Mouse (Mus musculus) neural tube, embryonic 15.5 days (tissue): Measurements from ENCODE around the gene Kif13a. TPM values are rescaled to one million over a fixed set of nuclear protein-coding genes. Genes with fewer than 3 reads are reported as not detected.

Experiments used
- ATAC-seq: fragments of 200-750 bp; cut with Nextera tagmentation; 2 replicates; pipeline ENCODE4 v1.8.0; 2017; ENCODE audit warnings: mild to moderate bottlenecking, moderate TSS enrichment, moderate library complexity; ENCODE audit not compliant: low FRiP score
- H3K27ac ChIP-seq: fragments of 300-500 bp; sonication (generic); replicated peaks from 2 replicates; pipeline ENCODE4 v1.5.1; 2015; ENCODE audit warnings: mild to moderate bottlenecking, inconsistent platforms
- H3K27me3 ChIP-seq: fragments of 300-500 bp; sonication (generic); replicated peaks from 2 replicates; pipeline ENCODE4 v1.6.1; 2015; ENCODE audit warnings: inconsistent platforms
- H3K36me3 ChIP-seq: fragments of 300-500 bp; sonication (generic); 2 replicates; pipeline ENCODE4 v1.6.1; 2015; ENCODE audit warnings: inconsistent platforms
- H3K4me1 ChIP-seq: fragments of 300-500 bp; sonication (generic); 2 replicates; pipeline ENCODE4 v1.6.1; 2015; ENCODE audit warnings: inconsistent platforms
- H3K4me2 ChIP-seq: fragments of 300-500 bp; sonication (generic); 2 replicates; pipeline ENCODE4 v1.6.1; 2015; ENCODE audit warnings: inconsistent platforms, mild to moderate bottlenecking, moderate library complexity
- H3K4me3 ChIP-seq: fragments of 300-500 bp; sonication (generic); replicated peaks from 2 replicates; pipeline ENCODE4 v1.5.1; 2015; ENCODE audit warnings: mild to moderate bottlenecking, inconsistent platforms
- H3K9ac ChIP-seq: fragments of 300-500 bp; sonication (generic); replicated peaks from 2 replicates; pipeline ENCODE4 v1.6.1; 2015; ENCODE audit warnings: mild to moderate bottlenecking, inconsistent platforms
- H3K9me3 ChIP-seq: fragments of 300-500 bp; sonication (generic); replicated peaks from 2 replicates; pipeline ENCODE4 v1.6.1; 2016; ENCODE audit warnings: inconsistent platforms
- WGBS: fragments of 180-500 bp; shearing (Covaris S2); methylation state at CpG from one replicate; pipeline ENCODE4 v1.1.7; 2015; ENCODE audit warnings: mixed read lengths; 5-methylcytosine and 5-hydroxymethylcytosine counted together
- polyA plus RNA-seq: library from polyadenylated mRNA; unstranded; fragments of >200 nt; fragmentation: Nextera tagmentation; extraction: Ambion mirVana; gene quantifications from 2 replicates; pipeline ENCODE4 v1.2.1, GENCODE M21; 2015

Gene Kif13a
- polyA plus RNA-seq, 1 experiment from 2014 or later: 10.2 TPM

DNA sequence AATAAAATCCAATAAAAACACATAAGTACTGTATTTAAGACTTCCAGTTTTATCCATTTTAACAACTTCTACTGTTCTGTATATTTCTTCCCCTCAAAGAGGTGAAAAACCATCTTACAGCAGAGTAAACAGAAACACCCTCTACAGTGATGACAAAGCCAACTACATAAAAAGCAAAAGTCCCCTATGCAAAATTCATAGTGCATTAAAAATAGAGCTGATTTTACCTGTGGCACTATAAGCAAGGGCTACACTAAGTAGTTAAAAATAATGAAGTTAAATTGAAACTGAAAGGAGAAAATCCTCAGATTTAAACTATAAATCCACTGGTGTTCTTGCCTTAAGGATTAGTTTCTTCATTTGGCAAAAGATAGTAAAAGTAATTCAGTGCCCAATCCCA lies 208.7 kb downstream of the Kif13a start:
- Histone ChIP-seq H3K9me3 (no peaks in the 10 kb centered on the region), H3K9ac (no peak overlapping the region), H3K4me3 (no peak overlapping the region), H3K27ac (no peak overlapping the region), H3K4me1 (peaks cover 19% of the 10 kb centered on the region), H3K27me3 (no peaks in the 10 kb centered on the region), H3K36me3 (0 out of 2 replicates have a peak, but pooled peaks cover 4% of the 10 kb centered on the region), H3K4me2 (no peak overlapping the region)
- no peak for ATAC-seq

DNA sequence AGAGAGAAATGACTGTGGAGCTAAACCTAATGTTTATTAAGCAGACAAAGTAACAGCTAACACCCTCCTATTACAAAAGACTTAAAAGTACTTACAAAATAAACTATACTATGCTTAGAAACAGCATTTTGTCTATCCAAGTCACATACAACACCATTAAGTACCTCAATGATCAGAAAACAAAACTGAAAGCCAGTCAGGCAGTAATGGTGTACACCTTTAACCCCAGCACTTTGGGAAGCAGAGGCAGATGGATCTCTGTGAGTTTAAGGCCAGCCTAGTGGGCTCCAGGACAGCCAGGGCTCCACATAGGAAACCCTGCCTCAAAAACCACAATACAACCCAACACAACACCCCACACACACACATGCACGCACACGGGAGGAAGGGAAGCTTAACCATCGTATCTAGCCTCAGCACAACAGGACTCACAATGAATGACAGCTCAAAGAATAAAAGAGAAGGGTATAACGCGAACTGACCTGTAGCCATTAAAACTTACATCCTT lies 210.7 kb downstream of the Kif13a start:
- no peak overlapping the region for H3K4me3 ChIP-seq
- ATAC-seq: no peak
- no peak overlapping the region for H3K27ac ChIP-seq
- H3K4me2 ChIP-seq: no peak overlapping the region
- no peak overlapping the region for H3K9ac ChIP-seq
- 81% methylated on average over 5 of the region's 5 CpGs for WGBS
- H3K36me3 ChIP-seq: 0 out of 2 replicates have a peak, but pooled peaks cover 5% of the 10 kb centered on the region
- H3K9me3 ChIP-seq: no peaks in the 10 kb centered on the region
- peaks cover 4% of the 10 kb centered on the region; the same call in 1 of the 2 replicates for H3K4me1 ChIP-seq
- no peaks in the 10 kb centered on the region for H3K27me3 ChIP-seq

DNA sequence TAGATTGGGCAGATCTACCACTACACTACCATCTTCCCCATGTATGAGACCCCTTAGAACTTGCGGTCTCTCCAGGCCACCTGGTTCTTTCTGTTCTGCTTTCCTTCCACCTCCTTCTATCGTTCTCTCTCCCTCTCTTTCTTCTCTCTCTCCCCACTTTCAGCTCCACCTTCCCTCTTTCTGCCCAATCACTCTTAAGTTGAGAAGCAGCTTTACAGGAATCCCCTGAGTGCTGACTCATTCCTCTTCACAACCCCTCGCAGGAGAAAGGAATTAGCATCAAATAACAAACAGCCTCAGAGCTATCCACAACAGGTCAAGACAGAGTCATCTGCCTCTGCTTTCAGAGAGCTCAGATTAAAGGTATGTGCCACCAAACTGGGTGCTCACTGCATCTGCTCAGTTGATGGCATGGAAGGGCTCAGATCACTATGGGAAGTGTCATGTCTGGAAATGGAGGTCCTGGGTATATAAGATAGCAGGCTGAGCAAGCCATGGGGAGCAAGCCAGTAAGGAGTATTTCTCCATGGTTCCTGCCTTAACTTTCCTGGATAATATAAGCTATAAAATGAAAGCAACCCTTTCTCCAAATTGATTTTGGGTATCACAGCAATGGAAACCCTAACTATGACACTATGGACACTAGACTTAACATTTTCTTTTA lies 213.6 kb downstream of the Kif13a start:
- H3K4me1 ChIP-seq: peaks cover 4% of the 10 kb centered on the region; the same call in 1 of the 2 replicates
- no peak overlapping the region for H3K9ac ChIP-seq
- H3K9me3 ChIP-seq: no peaks in the 10 kb centered on the region
- WGBS: 80% methylated on average over 3 of the region's 3 CpGs
- H3K27ac ChIP-seq: no peak overlapping the region
- H3K4me3 ChIP-seq: no peak overlapping the region
- peaks cover 18% of the 10 kb centered on the region for H3K36me3 ChIP-seq
- ATAC-seq: no peak
- no peaks in the 10 kb centered on the region for H3K27me3 ChIP-seq
- no peak overlapping the region for H3K4me2 ChIP-seq

DNA sequence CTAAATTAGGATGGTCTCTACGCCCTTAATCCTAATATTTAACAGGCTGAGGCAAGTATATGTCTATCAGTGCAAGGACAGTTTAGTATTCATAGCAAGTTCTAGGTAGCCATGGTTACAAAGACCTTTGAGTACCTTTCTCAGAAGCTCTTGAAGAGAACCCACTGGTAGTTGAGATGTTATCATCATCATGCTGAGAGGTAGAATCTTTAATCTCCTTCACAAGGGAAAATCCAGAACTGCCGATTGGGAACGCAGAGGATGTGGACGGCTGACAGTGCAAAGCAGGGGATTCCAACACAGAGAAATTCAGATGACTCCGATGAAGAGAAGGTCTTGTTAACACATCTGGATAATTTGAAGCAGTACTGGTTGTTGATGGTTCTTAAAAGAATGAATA lies 216.2 kb downstream of the Kif13a start:
- Histone ChIP-seq H3K9me3 (no peaks in the 10 kb centered on the region), H3K27me3 (no peaks in the 10 kb centered on the region), H3K4me2 (no peak overlapping the region), H3K27ac (no peak overlapping the region), H3K36me3 (peaks cover 27% of the 10 kb centered on the region), H3K4me3 (no peak overlapping the region), H3K9ac (no peak overlapping the region), H3K4me1 (no peaks in the 10 kb centered on the region)
- WGBS: 93% methylated on average over 5 of the region's 5 CpGs
- no peak for ATAC-seq

DNA sequence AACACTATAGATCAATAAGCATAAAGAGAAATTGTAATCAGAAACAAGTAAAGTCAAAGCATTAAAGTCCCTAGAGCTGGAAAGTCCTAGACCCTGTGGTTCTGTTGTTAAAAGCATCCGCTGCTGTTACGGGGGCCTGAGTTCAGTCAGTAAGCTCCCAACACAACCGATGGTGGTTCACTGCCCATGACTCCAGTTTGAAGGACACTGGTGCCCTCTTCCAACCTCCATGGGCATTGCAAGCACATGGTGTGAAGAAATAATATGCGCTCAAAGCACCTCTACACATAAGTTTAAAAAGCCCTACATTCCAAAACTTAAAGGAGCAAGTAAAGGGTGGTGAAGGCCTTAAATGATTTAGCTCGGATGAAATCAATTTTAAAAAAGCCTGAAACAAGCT lies 226.5 kb downstream of the Kif13a start:
- no peaks in the 10 kb centered on the region for H3K9me3 ChIP-seq
- 80% methylated on average over 5 of the region's 5 CpGs for WGBS
- no peak for ATAC-seq
- no peaks in the 10 kb centered on the region for H3K27me3 ChIP-seq
- H3K4me1 ChIP-seq: no peaks in the 10 kb centered on the region
- H3K36me3 ChIP-seq: peaks cover 24% of the 10 kb centered on the region
- H3K27ac ChIP-seq: no peak overlapping the region
- no peak overlapping the region for H3K4me2 ChIP-seq
- no peak overlapping the region for H3K9ac ChIP-seq
- no peak overlapping the region for H3K4me3 ChIP-seq

DNA sequence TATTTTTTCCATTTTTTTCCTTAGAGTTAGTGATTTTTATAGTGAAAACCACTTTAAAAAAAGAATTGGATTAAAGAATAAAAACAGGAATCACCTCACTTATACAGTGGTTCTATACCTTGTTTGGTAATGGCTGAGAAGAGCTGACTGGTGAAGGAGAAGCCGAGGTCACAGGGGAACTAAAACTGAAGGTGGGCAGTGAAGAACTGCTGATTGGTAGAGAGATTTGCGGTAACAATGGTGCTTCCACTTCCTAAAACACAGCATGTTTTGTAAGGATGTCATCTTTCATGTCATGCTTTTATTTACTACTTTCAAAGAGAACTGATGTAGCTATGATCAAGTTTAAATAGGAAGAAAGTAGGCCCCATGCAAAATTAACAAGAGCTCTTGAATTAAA lies 228.2 kb downstream of the Kif13a start:
- no peaks in the 10 kb centered on the region for H3K9me3 ChIP-seq
- H3K4me2 ChIP-seq: no peak overlapping the region
- peaks cover 28% of the 10 kb centered on the region for H3K36me3 ChIP-seq
- no peak overlapping the region for H3K9ac ChIP-seq
- H3K27ac ChIP-seq: no peak overlapping the region
- H3K4me1 ChIP-seq: no peaks in the 10 kb centered on the region
- no peaks in the 10 kb centered on the region for H3K27me3 ChIP-seq
- H3K4me3 ChIP-seq: no peak overlapping the region
- no peak for ATAC-seq
- 92% methylated on average over 2 of the region's 2 CpGs for WGBS

DNA sequence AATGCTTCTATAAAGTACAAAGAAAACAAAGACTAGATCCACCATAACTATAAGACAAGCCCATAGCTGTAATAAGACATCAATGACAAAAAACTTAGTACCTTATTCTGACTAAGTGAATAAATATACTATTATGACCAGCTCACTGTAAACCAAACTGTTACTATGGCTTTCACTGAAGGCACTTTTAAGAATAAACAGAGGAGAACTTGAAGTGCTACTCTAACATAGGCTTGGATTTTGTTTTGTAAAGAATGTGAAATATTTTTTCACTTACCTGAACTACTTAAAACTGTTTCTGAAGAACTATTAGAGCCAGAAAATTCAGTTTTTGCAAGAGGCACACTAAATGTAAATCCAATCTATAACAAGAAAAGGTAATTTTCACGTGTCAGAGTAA lies 230.3 kb downstream of the Kif13a start:
- H3K4me3 ChIP-seq: no peak overlapping the region
- H3K4me1 ChIP-seq: no peaks in the 10 kb centered on the region
- H3K36me3 ChIP-seq: peaks cover 24% of the 10 kb centered on the region
- H3K27ac ChIP-seq: no peak overlapping the region
- WGBS: 92% methylated on average over 1 of the region's 1 CpGs
- no peaks in the 10 kb centered on the region for H3K27me3 ChIP-seq
- ATAC-seq: no peak
- no peak overlapping the region for H3K9ac ChIP-seq
- H3K9me3 ChIP-seq: no peaks in the 10 kb centered on the region
- no peak overlapping the region for H3K4me2 ChIP-seq

Other genes starting within 250 kb of the Kif13a start
- 15.8 and 17.4 TPM in 2 replicates for gene Nup153, start 201.9 kb downstream of the Kif13a start, polyA plus RNA-seq
- 13.3 and 16.7 TPM in 2 replicates for gene Nhlrc1, start 85.0 kb upstream of the Kif13a start, polyA plus RNA-seq
- gene Kdm1b, start 113.6 kb upstream of the Kif13a start, polyA plus RNA-seq: 13.6 and 15.4 TPM in 2 replicates
- gene Tpmt, start 114.9 kb upstream of the Kif13a start, polyA plus RNA-seq: 17.3 and 17.8 TPM in 2 replicates
- 107 and 142 TPM in 2 replicates for gene Dek, start 176.3 kb upstream of the Kif13a start, polyA plus RNA-seq
- gene Rnf144b, start 192.8 kb upstream of the Kif13a start, polyA plus RNA-seq: 1.1 and 1.2 TPM in 2 replicates